Mouse (Mus musculus): ENCODE data around the gene Cox14. TPM values are rescaled to one million over a fixed set of nuclear protein-coding genes. Genes with fewer than 3 reads are reported as not detected.
"Not testable (repeated sequence)": the region's sequence is repeated elsewhere in the genome, so short reads cannot be mapped to it uniquely, and the experiment has no call there.

Cox14 gene
- polyA plus RNA-seq, 1 experiment from 2014 or later = 145 TPM

DNA sequence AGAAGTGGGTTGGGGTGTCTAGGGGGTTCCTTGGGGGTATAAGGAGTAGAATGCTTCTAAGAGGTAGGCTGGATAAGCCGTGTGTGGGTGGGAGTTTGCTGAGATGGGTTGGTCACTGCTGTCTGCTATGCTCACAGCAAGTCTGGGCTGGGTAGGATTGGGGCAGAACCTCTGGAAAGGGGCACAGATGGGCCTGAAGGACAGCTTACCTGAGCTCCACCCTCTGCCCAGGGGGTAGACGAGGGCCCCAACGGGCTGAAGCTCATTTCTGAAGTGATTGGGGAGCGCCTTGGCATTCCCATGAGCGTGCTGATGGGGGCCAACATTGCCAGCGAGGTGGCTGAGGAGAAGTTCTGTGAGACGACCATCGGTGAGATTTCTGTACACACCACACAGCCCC lies 5.6 kb upstream of the Cox14 start:
- no peak for TF ChIP-seq CTCF (IDR thresholded peaks at IDR 0.05; ENCODE audit: low read depth)
- Histone ChIP-seq H3K36me3 (ENCODE audit: insufficient read depth) (peaks cover 12% of the 10 kb centered on the region; the same call in 1 of the 2 replicates), H3K9me3 (ENCODE audit: low read depth, low read length) (no peaks in the 10 kb centered on the region), H3K4me3 (ENCODE audit: low read depth, low read length) (no peak overlapping the region), H3K4me2 (no peak overlapping the region), H3K27me3 (ENCODE audit: insufficient read depth, low read length) (no peaks in the 10 kb centered on the region), H3K27ac (ENCODE audit: low read depth) (no peak overlapping the region), H3K9ac (no peak overlapping the region), H3K4me1 (ENCODE audit: insufficient read depth) (peaks cover 8% of the 10 kb centered on the region; the same call in 1 of the 2 replicates)
- 74% methylated on average over 8 of the region's 8 CpGs for WGBS
- ATAC-seq (ENCODE audit: insufficient read depth) (no peak), DNase-seq (no peak)

DNA sequence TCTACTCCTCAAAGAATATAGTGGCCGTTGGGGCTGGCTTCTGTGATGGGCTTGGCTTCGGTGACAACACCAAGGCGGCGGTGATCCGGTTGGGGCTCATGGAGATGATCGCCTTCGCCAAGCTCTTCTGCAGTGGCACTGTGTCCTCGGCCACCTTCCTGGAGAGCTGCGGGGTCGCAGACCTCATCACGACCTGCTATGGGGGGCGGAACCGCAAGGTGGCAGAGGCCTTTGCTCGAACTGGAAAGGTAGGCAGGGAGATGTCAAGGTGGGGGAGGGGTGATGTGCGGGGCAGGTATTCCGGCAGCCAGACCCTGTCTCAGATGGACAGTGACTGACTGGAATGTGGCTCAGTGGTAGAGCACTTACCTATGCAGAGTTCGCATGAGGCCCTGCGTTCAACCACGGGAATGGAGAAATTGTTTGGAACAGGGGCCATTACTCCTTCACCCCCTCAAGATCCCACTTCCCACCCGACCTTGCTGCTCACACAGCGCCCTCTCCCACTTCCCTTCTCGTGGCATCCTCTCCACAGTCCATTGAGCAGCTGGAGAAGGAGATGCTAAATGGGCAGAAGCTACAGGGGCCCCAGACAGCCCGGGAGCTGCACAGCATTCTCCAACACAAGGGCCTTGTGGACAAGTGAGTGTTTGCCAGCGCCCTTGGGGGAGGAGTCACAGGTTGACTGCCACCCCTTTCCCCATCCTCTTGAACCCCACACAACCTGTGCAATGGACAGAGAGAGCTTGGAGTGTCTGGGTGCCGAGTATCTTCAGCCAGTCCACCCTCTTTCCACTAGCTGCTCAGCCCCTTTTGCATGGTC lies 3.3 kb upstream of the Cox14 start:
- DNase-seq = no peak
- Histone ChIP-seq H3K4me1 (ENCODE audit: insufficient read depth) (peaks cover 11% of the 10 kb centered on the region), H3K4me3 (ENCODE audit: low read depth, low read length) (no peak overlapping the region), H3K27me3 (ENCODE audit: insufficient read depth, low read length) (no peaks in the 10 kb centered on the region), H3K9me3 (ENCODE audit: low read depth, low read length) (no peaks in the 10 kb centered on the region), H3K4me2 (no peak overlapping the region), H3K36me3 (ENCODE audit: insufficient read depth) (peaks cover 6% of the 10 kb centered on the region; the same call in 1 of the 2 replicates), H3K9ac (no peak overlapping the region), H3K27ac (ENCODE audit: low read depth) (no peak overlapping the region)
- no peak for ATAC-seq (ENCODE audit: insufficient read depth)
- no peak for TF ChIP-seq CTCF (IDR thresholded peaks at IDR 0.05; ENCODE audit: low read depth)
- WGBS = 65% methylated on average over 25 of the region's 25 CpGs

GRCm38 (mm10) chr15:99723120-99723514 lies 2.3 kb upstream of the Cox14 start:
- Histone ChIP-seq H3K9me3 (ENCODE audit: low read depth, low read length) (no peaks in the 10 kb centered on the region), H3K27ac (ENCODE audit: low read depth) (peak overlapping the region; percentile 82; the same call in 1 of the 2 replicates), H3K4me3 (ENCODE audit: low read depth, low read length) (no peak overlapping the region), H3K27me3 (ENCODE audit: insufficient read depth, low read length) (no peaks in the 10 kb centered on the region), H3K4me1 (ENCODE audit: insufficient read depth) (peaks cover 11% of the 10 kb centered on the region), H3K9ac (no peak overlapping the region), H3K36me3 (ENCODE audit: insufficient read depth) (peaks cover 14% of the 10 kb centered on the region), H3K4me2 (peak overlapping the region; percentile 71)
- WGBS = 53% methylated on average over 10 of the region's 10 CpGs
- ATAC-seq (ENCODE audit: insufficient read depth) (no peak), DNase-seq (no peak)
- no peak for TF ChIP-seq CTCF (IDR thresholded peaks at IDR 0.05; ENCODE audit: low read depth)

DNA sequence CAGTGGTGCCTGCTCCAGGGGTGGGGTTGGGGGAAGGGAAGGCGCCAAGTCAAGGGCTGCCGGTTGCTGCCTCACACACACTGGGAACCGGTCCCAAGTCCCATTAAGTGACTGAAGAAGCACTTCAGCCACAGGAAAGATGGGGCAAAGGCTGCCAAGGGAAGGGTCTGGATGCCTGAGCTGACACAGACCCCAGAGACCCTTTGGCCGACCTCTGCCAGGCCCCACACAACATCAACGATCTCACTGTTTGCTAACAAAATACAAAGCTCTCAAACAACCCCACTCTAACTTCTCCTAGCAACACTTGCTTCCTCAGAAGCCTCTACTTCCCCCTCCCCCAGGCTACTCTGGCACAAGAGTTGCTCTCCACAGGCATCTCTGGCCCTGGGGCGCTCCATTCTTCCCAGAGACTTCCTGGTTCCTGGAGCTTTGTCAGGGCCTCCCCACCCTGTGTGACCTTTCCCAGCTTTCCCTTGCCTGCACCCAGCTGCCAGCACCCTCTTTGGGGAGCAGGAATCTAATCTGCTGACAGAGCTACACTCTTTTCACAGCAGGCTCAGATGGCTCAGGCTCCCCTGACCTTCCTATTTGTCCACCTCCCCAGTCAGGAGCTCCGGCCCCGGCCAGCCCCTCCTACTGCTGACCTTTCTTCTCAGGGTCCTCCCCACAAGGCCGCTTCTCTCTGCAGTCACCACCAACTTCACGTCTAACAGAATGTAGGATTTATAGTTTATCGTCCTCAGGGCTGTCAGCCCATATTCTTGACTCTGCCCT lies 1.7 kb upstream of the Cox14 start:
- WGBS = 20% methylated on average over 11 of the region's 11 CpGs
- DNase-seq = peak; percentile 60

DNA sequence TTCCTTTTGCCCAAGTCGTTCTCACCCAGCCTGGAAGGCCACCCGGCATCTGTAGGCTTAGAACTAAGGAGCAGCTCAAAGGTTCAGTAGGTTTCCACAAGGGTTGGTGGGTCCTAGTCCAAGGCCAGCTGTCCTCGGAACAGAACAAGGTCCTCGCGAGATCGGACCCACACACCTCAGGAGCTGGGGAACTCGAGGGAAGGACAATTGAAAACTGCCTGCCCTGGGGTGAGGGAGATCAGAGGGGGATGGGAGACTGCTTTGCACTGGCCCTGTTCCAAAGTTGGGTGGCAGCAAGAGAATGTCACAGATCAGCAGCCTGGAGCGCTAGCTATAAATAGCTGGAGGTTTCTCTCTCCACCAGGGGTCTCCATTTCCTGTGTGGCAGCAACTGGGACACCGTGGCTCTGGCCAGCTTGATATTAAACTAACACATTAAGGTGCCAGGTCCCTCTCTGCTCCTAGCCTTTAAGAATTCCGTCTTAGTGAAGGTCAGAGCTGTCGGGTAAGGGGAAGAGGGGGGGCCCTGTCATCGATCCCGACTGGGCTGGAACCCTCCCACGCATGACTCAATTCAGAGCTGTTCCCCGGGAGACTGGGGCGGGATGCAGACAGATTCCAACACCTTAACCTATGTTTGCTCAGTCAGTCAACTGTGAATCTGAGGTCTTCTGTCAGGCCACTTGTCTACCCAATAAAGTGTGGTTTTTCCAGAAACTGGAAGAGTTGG lies 961 bp upstream of the Cox14 start:
- H3K9ac ChIP-seq = peak overlapping the region; percentile 34
- peak; percentile 91 for DNase-seq
- H3K9me3 ChIP-seq (ENCODE audit: low read depth, low read length) = no peaks in the 10 kb centered on the region
- H3K27ac ChIP-seq (ENCODE audit: low read depth) = peak overlapping the region; percentile 82
- peaks cover 25% of the 10 kb centered on the region for H3K36me3 ChIP-seq (ENCODE audit: insufficient read depth)
- H3K4me3 ChIP-seq (ENCODE audit: low read depth, low read length) = peak overlapping the region; percentile 84
- 9% methylated on average over 16 of the region's 16 CpGs for WGBS
- no peaks in the 10 kb centered on the region for H3K27me3 ChIP-seq (ENCODE audit: insufficient read depth, low read length)
- peak overlapping the region; percentile 71 for H3K4me2 ChIP-seq
- peak; percentile 82 for TF ChIP-seq CTCF (IDR thresholded peaks at IDR 0.05; ENCODE audit: low read depth)
- ATAC-seq (ENCODE audit: insufficient read depth) = peak; percentile 36
- H3K4me1 ChIP-seq (ENCODE audit: insufficient read depth) = peaks cover 11% of the 10 kb centered on the region

More for the DNA sequence above, 1.7 kb upstream of the Cox14 start:
- Histone ChIP-seq H3K9me3 (ENCODE audit: low read depth, low read length) (no peaks in the 10 kb centered on the region), H3K36me3 (ENCODE audit: insufficient read depth) (peaks cover 19% of the 10 kb centered on the region), H3K27ac (ENCODE audit: low read depth) (peak overlapping the region; percentile 82), H3K4me1 (ENCODE audit: insufficient read depth) (peaks cover 11% of the 10 kb centered on the region), H3K9ac (peak overlapping the region; percentile 26; the same call in 1 of the 2 replicates), H3K4me2 (peak overlapping the region; percentile 71), H3K4me3 (ENCODE audit: low read depth, low read length) (peak overlapping the region; percentile 84; the same call in 1 of the 2 replicates), H3K27me3 (ENCODE audit: insufficient read depth, low read length) (no peaks in the 10 kb centered on the region)
- ATAC-seq (ENCODE audit: insufficient read depth) = no peak
- TF ChIP-seq CTCF (IDR thresholded peaks at IDR 0.05; ENCODE audit: low read depth) = no peak

DNA sequence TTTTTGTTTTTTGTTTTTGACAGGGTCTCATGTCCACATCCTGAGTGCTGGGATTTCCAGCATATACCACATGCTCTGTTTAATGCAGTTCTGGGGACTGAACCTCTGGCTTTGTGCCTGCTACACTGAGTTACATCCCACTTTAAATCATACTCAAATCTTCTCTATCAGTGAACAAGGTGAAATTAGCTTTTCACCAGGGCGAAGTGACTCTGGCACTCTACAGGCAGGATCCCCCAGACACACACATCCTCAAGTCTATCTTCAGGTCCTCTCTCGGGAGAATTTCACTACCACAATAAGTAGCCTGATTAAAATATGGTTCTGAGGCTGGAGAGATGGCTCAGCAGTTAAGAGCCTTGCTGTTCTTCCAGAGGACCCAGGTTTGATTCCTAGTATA lies 1.1 kb downstream of the Cox14 start:
- H3K36me3 ChIP-seq (ENCODE audit: insufficient read depth) = peaks cover 22% of the 10 kb centered on the region
- H3K4me2 ChIP-seq = peak overlapping the region; percentile 71
- H3K9me3 ChIP-seq (ENCODE audit: low read depth, low read length) = no peaks in the 10 kb centered on the region
- H3K9ac ChIP-seq = peak overlapping the region; percentile 84
- peaks cover 11% of the 10 kb centered on the region for H3K4me1 ChIP-seq (ENCODE audit: insufficient read depth)
- no peak for DNase-seq
- no peaks in the 10 kb centered on the region for H3K27me3 ChIP-seq (ENCODE audit: insufficient read depth, low read length)
- no peak for TF ChIP-seq CTCF (IDR thresholded peaks at IDR 0.05; ENCODE audit: low read depth)
- no peak for ATAC-seq (ENCODE audit: insufficient read depth)
- peak overlapping the region; percentile 84 for H3K4me3 ChIP-seq (ENCODE audit: low read depth, low read length)
- no peak overlapping the region for H3K27ac ChIP-seq (ENCODE audit: low read depth)
- 70% methylated on average over 2 of the region's 2 CpGs for WGBS

DNA sequence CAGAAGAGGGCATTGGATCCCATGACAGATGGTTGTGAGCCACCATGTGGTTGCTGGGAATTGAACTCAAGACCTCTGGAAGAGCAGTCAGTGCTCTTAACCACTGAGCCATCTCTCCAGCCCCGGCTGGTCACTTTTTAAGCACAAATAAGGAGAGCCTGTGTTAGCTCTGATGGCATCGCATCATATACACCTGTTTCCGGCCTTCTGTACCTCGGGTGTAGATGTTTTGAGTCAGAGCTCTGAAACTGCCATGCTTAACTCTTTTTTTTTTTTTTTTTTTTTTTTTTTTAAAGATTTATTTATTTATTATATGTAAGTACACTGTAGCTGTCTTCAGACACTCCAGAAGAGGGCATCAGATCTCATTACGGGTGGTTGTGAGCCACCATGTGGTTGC lies 1.6 kb downstream of the Cox14 start:
- peaks cover 11% of the 10 kb centered on the region for H3K4me1 ChIP-seq (ENCODE audit: insufficient read depth)
- H3K4me2 ChIP-seq = peak overlapping the region; percentile 71; the same call in 1 of the 2 replicates
- not testable (repeated sequence) for H3K9ac ChIP-seq; H3K4me3 ChIP-seq (ENCODE audit: low read depth, low read length); DNase-seq; H3K27me3 ChIP-seq (ENCODE audit: insufficient read depth, low read length); ATAC-seq (ENCODE audit: insufficient read depth); H3K27ac ChIP-seq (ENCODE audit: low read depth); H3K9me3 ChIP-seq (ENCODE audit: low read depth, low read length)
- WGBS = 92% methylated on average over 4 of the region's 5 CpGs
- peaks cover 22% of the 10 kb centered on the region for H3K36me3 ChIP-seq (ENCODE audit: insufficient read depth)

Measured in lung, embryonic 14.5 days (tissue).